Mouse (Mus musculus) midbrain, embryonic 13.5 days (tissue): ENCODE results near the gene Slc27a1. TPM values are rescaled to one million over a fixed set of nuclear protein-coding genes. Genes with fewer than 3 reads are reported as not detected.
A peak's percentile ranks its signal among the peaks of the same experiment; 100 is the strongest.

Experiments used
- ATAC-seq: fragments of 200-750 bp; cut with Nextera tagmentation; 2 replicates; pipeline ENCODE4 v1.8.0; 2017; ENCODE audit warnings: mild to moderate bottlenecking, moderate TSS enrichment, moderate library complexity
- H3K27ac ChIP-seq: fragments of 300-500 bp; sonication (generic); 2 replicates; pipeline ENCODE4 v1.5.1; 2015; ENCODE audit warnings: inconsistent platforms, mild to moderate bottlenecking, moderate library complexity
- H3K27me3 ChIP-seq: fragments of 300-500 bp; sonication (generic); 2 replicates; pipeline ENCODE4 v1.6.1; 2015; ENCODE audit warnings: mild to moderate bottlenecking, inconsistent platforms
- H3K36me3 ChIP-seq: fragments of 300-500 bp; sonication (generic); 2 replicates; pipeline ENCODE4 v1.6.1; 2015; ENCODE audit warnings: mild to moderate bottlenecking, inconsistent platforms
- H3K4me1 ChIP-seq: fragments of 300-500 bp; sonication (generic); replicated peaks from 2 replicates; pipeline ENCODE4 v1.6.1; 2015; ENCODE audit warnings: inconsistent platforms
- H3K4me2 ChIP-seq: fragments of 300-500 bp; sonication (generic); replicated peaks from 2 replicates; pipeline ENCODE4 v1.6.1; 2015; ENCODE audit warnings: moderate library complexity, mild to moderate bottlenecking, inconsistent platforms
- H3K4me3 ChIP-seq: fragments of 300-500 bp; sonication (generic); replicated peaks from 2 replicates; pipeline ENCODE4 v1.5.1; 2015; ENCODE audit warnings: mild to moderate bottlenecking, inconsistent platforms
- H3K9ac ChIP-seq: fragments of 300-500 bp; sonication (generic); replicated peaks from 2 replicates; pipeline ENCODE4 v1.6.1; 2015; ENCODE audit warnings: mild to moderate bottlenecking, inconsistent platforms
- H3K9me3 ChIP-seq: fragments of 300-500 bp; sonication (generic); 2 replicates; pipeline ENCODE4 v1.6.1; 2016; ENCODE audit warnings: mild to moderate bottlenecking, inconsistent platforms
- WGBS: fragments of 180-500 bp; shearing (Covaris S2); methylation state at CpG from one replicate; pipeline ENCODE4 v1.1.7; 2015; 5-methylcytosine and 5-hydroxymethylcytosine counted together
- polyA plus RNA-seq: library from polyadenylated mRNA; unstranded; fragments of >200 nt; fragmentation: Nextera tagmentation; extraction: Ambion mirVana; gene quantifications from 2 replicates; pipeline ENCODE4 v1.2.1, GENCODE M21; 2015

Slc27a1 gene
- polyA plus RNA-seq, 1 experiment from 2014 or later: 58.7 TPM

GRCm38 (mm10) chr8:71537028-71537867, 31.4 kb upstream of the Slc27a1 start, which contains the start of gene Bst2:
Gene Bst2 (minus strand): TSS chr8:71537456.
- ATAC-seq: peak; percentile 28; the same call in 1 of the 2 replicates
- WGBS: 3% methylated on average over 37 of the region's 37 CpGs
- Histone ChIP-seq H3K27ac (no peak within 1 kb of the TSS), H3K9ac (no peak within 1 kb of the TSS; the same call in 1 of the 2 replicates), H3K4me2 (peak within 1 kb of the TSS; percentile 49), H3K4me3 (peak within 1 kb of the TSS; percentile 30), H3K4me1 (peaks cover 10% of the 10 kb centered on the region), H3K27me3 (peaks cover 40% of the 10 kb centered on the region), H3K9me3 (no peaks in the 10 kb centered on the region), H3K36me3 (no peaks in the 10 kb centered on the region)

- Histone ChIP-seq H3K27me3 (peaks cover 15% of the 10 kb centered on the region), H3K27ac (peak within 1 kb of the TSS; percentile 52; the same call in 1 of the 2 replicates), H3K36me3 (peaks cover 25% of the 10 kb centered on the region), H3K4me3 (peak within 1 kb of the TSS; percentile 82), H3K9me3 (no peaks in the 10 kb centered on the region), H3K4me1 (peaks cover 13% of the 10 kb centered on the region), H3K4me2 (peak within 1 kb of the TSS; percentile 89), H3K9ac (peak within 1 kb of the TSS; percentile 85)
- ATAC-seq: peak; percentile 96
- WGBS: under 1% methylated on average over 55 of the region's 55 CpGs
Measured at GRCm38 (mm10) chr8:71542632-71543343, 25.9 kb upstream of the Slc27a1 start, which contains the start of gene Mvb12a. Gene Mvb12a (plus strand): TSS chr8:71542922.

- no peaks in the 10 kb centered on the region for H3K9me3 ChIP-seq
- 89% methylated on average over 9 of the region's 9 CpGs for WGBS
- ATAC-seq: no peak
Measured at GRCm38 (mm10) chr8:71543755-71544154, 24.9 kb upstream of the Slc27a1 start.

GRCm38 (mm10) chr8:71545053-71545452, 23.6 kb upstream of the Slc27a1 start:
- Histone ChIP-seq H3K4me3 (no peak overlapping the region), H3K9me3 (no peaks in the 10 kb centered on the region), H3K27ac (no peak overlapping the region), H3K4me2 (no peak overlapping the region), H3K4me1 (peaks cover 12% of the 10 kb centered on the region), H3K27me3 (peaks cover under 1% of the 10 kb centered on the region; the same call in 1 of the 2 replicates), H3K36me3 (peaks cover 35% of the 10 kb centered on the region), H3K9ac (no peak overlapping the region)
- no peak for ATAC-seq
- WGBS: 92% methylated on average over 11 of the region's 11 CpGs

More at GRCm38 (mm10) chr8:71543755-71544154, 24.9 kb upstream of the Slc27a1 start:
- H3K9ac ChIP-seq: peak overlapping the region; percentile 85
- peak overlapping the region; percentile 89 for H3K4me2 ChIP-seq
- peaks cover 8% of the 10 kb centered on the region for H3K27me3 ChIP-seq
- peak overlapping the region; percentile 82 for H3K4me3 ChIP-seq
- no peak overlapping the region for H3K27ac ChIP-seq
- peaks cover 12% of the 10 kb centered on the region for H3K4me1 ChIP-seq
- H3K36me3 ChIP-seq: peaks cover 34% of the 10 kb centered on the region

- peaks cover 35% of the 10 kb centered on the region for H3K36me3 ChIP-seq
- no peak overlapping the region for H3K27ac ChIP-seq
- H3K4me2 ChIP-seq: no peak overlapping the region
- WGBS: 87% methylated on average over 7 of the region's 7 CpGs
- H3K4me3 ChIP-seq: no peak overlapping the region
- peaks cover 12% of the 10 kb centered on the region for H3K4me1 ChIP-seq
- no peaks in the 10 kb centered on the region for H3K9me3 ChIP-seq
- no peak overlapping the region for H3K9ac ChIP-seq
- H3K27me3 ChIP-seq: no peaks in the 10 kb centered on the region
- ATAC-seq: no peak
Measured at GRCm38 (mm10) chr8:71547590-71547989, 21.1 kb upstream of the Slc27a1 start.

- Histone ChIP-seq H3K9me3 (no peaks in the 10 kb centered on the region), H3K4me2 (no peak overlapping the region), H3K4me3 (no peak overlapping the region), H3K9ac (no peak overlapping the region), H3K4me1 (no peaks in the 10 kb centered on the region), H3K27ac (no peak overlapping the region), H3K27me3 (peaks cover 6% of the 10 kb centered on the region), H3K36me3 (peaks cover 27% of the 10 kb centered on the region)
- ATAC-seq: no peak
- WGBS: 67% methylated on average over 7 of the region's 7 CpGs
Measured at GRCm38 (mm10) chr8:71550754-71551153, 17.9 kb upstream of the Slc27a1 start.

- ATAC-seq: no peak
- no peak overlapping the region for H3K9ac ChIP-seq
- H3K4me1 ChIP-seq: no peaks in the 10 kb centered on the region
- H3K27ac ChIP-seq: no peak overlapping the region
- 78% methylated on average over 6 of the region's 6 CpGs for WGBS
- peaks cover 26% of the 10 kb centered on the region for H3K27me3 ChIP-seq
- H3K9me3 ChIP-seq: no peaks in the 10 kb centered on the region
- no peak overlapping the region for H3K4me3 ChIP-seq
- H3K4me2 ChIP-seq: no peak overlapping the region
- H3K36me3 ChIP-seq: peaks cover 10% of the 10 kb centered on the region
Measured at GRCm38 (mm10) chr8:71552770-71553169, 15.9 kb upstream of the Slc27a1 start.

GRCm38 (mm10) chr8:71554001-71554400, 14.7 kb upstream of the Slc27a1 start:
- H3K4me1 ChIP-seq: peaks cover 7% of the 10 kb centered on the region
- peaks cover 38% of the 10 kb centered on the region for H3K27me3 ChIP-seq
- no peak overlapping the region for H3K4me2 ChIP-seq
- H3K9me3 ChIP-seq: no peaks in the 10 kb centered on the region
- WGBS: 74% methylated on average over 6 of the region's 6 CpGs
- no peak for ATAC-seq
- no peak overlapping the region for H3K9ac ChIP-seq
- no peak overlapping the region for H3K27ac ChIP-seq
- H3K36me3 ChIP-seq: no peaks in the 10 kb centered on the region; the same call in 1 of the 2 replicates
- H3K4me3 ChIP-seq: no peak overlapping the region

GRCm38 (mm10) chr8:71554644-71555043, 14.0 kb upstream of the Slc27a1 start:
- no peaks in the 10 kb centered on the region for H3K36me3 ChIP-seq
- WGBS: 89% methylated on average over 2 of the region's 2 CpGs
- no peak for ATAC-seq
- H3K27ac ChIP-seq: no peak overlapping the region
- no peak overlapping the region for H3K9ac ChIP-seq
- H3K4me3 ChIP-seq: no peak overlapping the region
- H3K9me3 ChIP-seq: no peaks in the 10 kb centered on the region
- peaks cover 45% of the 10 kb centered on the region for H3K27me3 ChIP-seq
- peaks cover 7% of the 10 kb centered on the region for H3K4me1 ChIP-seq
- H3K4me2 ChIP-seq: no peak overlapping the region

- no peak within 1 kb of the TSS for H3K27ac ChIP-seq
- no peak within 1 kb of the TSS for H3K9ac ChIP-seq
- WGBS: 4% methylated on average over 70 of the region's 70 CpGs
- H3K4me3 ChIP-seq: peak within 1 kb of the TSS; percentile 23
- H3K36me3 ChIP-seq: no peaks in the 10 kb centered on the region
- peaks cover 81% of the 10 kb centered on the region for H3K27me3 ChIP-seq
- H3K4me1 ChIP-seq: peaks cover 14% of the 10 kb centered on the region
- no peaks in the 10 kb centered on the region for H3K9me3 ChIP-seq
- ATAC-seq: no peak
- peak within 1 kb of the TSS; percentile 39 for H3K4me2 ChIP-seq
Measured at GRCm38 (mm10) chr8:71558071-71558957, 10.4 kb upstream of the Slc27a1 start, which contains the start of gene Tmem221. Gene Tmem221 (minus strand): TSS chr8:71558871.

GRCm38 (mm10) chr8:71558958-71559690, 9.6 kb upstream of the Slc27a1 start:
- peaks cover 87% of the 10 kb centered on the region for H3K27me3 ChIP-seq
- no peak overlapping the region for H3K27ac ChIP-seq
- H3K4me3 ChIP-seq: peak overlapping the region; percentile 23
- H3K36me3 ChIP-seq: no peaks in the 10 kb centered on the region
- no peak for ATAC-seq
- 2% methylated on average over 24 of the region's 24 CpGs for WGBS
- H3K4me1 ChIP-seq: peaks cover 14% of the 10 kb centered on the region
- peaks cover 3% of the 10 kb centered on the region; the same call in 1 of the 2 replicates for H3K9me3 ChIP-seq
- peak overlapping the region; percentile 39 for H3K4me2 ChIP-seq
- no peak overlapping the region for H3K9ac ChIP-seq
